Mouse (Mus musculus) CD4-positive naive resting alpha-beta T cell, adult 57 days (primary cell): ENCODE data around the gene CK137956. TPM values are rescaled to one million over a fixed set of nuclear protein-coding genes. Genes with fewer than 3 reads are reported as not detected.

ENCODE experiments used
- total RNA-seq: library from RNA; stranded (reverse); gene quantifications from one replicate; pipeline ENCODE4 v1.2.4, GENCODE M21; 2023

CK137956 gene
- not detected for total RNA-seq

DNA sequence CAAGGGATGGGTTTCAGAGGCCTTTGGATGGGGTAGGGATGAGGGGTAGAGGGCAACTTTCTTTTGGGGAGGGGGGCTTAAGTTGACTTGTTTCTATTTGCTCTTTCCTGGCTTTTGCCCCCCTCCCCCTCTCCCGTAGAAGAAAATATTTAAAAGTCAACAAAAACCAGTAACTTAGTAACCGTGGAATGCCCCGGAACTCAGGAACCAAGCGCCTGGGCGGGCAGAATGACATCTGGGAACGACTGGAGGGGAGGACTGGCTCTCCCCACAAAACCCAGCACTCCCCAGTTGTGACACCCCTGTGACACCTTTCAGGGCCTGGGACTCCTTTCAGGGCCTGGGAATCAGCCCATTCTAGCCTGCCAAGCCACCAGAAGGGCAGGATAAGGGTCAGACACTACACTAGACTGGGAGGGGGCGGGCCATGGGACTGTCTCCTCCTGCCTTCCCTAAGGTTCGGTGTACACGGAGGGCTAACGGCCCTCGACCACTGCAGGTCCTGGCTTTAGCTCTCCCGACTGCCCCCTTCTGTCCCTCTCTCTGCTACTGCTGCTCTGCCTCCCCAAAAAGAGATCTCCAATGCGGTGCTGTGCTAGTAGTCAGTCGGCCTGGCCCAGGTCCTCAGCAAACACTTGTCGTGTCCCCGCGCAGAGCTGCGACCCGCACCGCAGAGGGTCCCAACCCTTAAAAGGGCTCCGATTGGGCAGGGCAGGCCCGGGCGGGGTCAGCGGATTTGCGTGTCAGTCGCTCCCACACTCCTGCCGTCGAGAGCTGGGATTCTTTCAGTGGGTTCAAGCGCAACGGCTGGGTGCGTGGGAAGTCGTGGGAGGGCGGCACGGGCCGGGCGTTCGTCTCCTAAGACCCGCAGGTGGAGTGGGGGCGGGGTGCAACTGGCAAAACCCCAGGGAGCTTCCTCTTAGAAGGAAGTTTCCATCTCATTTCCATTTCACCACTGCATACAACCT lies at the start of gene CK137956:
Gene CK137956 (minus strand): TSS at position 51 of the 968 bp plus-strand sequence.

DNA sequence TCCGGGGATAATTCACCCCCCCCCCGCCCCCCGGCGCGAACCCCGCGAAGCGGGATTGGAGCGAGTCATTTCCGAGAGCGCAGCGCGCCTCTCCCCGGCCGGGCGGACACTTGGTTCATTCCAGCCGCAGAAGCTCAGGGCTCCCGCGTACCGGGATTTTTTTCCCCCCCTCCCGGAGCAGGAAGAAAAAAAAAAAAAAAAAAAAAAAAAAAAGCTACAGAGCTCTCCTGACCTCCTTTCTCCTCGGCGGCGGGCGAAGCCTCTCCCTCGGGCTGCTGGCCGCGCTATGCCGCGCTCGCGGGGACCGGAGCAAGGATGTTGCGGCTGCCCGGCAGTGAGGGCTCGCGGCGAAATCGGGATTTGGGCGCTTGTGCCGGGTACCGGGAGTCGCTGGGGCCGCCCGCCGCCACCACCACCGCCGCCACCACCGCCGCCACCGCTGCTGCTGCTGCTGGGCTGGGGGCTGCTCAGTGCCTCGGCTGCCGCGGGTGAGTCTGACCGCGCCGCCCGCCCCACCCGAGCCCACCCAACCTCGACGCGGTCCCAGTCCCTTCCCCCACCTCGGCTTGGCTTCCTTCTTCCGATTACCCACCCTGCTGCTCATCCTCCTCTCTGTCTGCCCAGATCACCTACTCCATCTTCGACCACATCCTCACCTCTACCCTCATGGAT lies 17.2 kb upstream of the CK137956 start, which contains the start of gene Csmd2:
Gene Csmd2 (plus strand): TSS at position 74 of the 672 bp plus-strand sequence.

Other genes with a start within 250 kb of the CK137956 start
- gene Csmd2, start 16.9 kb upstream of the CK137956 start, total RNA-seq: not detected